Mouse (Mus musculus) mouse trophoblast stem cell (cell line): ENCODE results near the gene Susd2.

Experiments used
- in situ Hi-C, 2 experiments: fragments of 300-500 bp; cut with MseI, MboI; formaldehyde crosslinking; loops; 2 replicates in 1 of 2; 3 replicates in 1 of 2; pipeline ENCODE4 v1.15.1; 2025

Gene Susd2

DNA sequence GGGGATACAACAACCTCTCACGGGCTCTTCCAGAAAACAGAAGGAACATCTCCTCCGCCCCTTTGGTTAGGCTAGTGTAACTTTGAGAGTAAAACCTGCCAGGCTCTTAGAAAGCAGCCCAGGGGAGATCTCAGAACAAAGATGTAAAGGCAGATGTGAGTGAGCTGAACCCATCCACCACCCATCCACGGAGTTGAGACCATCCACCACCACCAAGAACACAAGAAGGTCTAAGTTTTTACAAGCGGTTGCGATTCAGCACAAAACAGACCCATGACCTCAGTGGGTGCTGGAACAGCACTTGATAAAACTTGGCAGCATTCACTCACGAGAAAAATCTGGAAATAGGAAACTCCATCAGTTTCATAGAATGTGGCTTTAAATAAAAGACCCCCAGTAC, 17.9 kb downstream of the Susd2 start:
- in situ Hi-C loops: no loop called here

DNA sequence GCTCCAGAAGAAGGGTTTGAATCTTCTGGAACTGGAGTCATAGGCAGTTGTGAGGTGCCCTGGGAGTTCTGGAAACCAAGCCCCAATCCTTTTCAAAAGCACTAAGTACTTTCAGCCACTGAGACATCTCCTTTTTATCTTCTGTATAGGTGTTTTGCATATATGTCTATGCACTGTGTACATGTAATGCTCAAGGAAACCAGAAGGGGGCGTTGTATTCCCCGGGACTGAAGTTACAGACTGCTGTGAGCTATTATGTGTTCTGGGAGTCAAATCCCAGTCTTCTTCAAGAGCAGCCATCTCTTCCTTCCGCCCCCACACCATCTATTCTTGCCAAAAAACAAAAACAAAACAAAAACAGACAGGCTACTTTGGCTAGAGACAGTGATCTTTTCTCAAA, 23.0 kb downstream of the Susd2 start:
- in situ Hi-C loops: no loop called here

DNA sequence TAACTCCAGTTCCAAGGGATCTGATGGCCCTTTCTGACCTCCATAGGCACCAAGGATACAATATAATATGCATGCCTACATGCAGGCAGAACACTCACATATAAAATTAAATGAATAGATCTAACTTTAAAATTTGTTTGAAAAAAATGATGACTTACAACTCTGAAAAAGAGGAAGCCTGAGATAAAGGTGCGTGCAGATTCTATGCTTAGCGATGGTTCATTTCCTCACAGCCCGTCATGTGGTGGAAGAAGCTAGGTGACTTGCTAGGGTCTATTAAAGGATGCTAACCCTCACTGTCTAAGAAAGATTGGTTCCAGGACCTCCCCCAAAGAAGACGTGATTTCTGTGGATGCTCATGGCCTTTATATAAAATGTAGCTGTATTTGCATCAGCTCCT, 27.8 kb downstream of the Susd2 start:
- in situ Hi-C loops: no loop called here

DNA sequence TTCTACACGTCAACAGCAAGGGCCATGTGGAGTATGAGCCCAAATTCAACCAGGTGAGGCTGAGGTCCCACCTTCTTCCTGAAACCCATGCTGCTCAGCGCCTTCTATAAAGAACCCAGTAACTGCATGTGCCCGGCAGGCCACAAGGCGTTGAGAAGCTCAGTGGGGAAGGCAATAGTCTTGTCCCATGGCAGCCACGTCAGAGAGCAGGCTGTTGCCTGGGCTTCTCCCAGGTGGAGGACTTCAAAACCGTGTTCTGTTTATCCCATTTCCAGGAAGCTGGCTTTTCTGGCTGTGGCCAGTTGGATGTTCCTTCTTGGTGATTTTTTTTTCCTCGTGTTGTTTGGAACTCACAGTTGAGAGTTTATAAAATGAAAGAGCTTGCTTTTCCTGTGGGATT, 33.3 kb downstream of the Susd2 start:
- in situ Hi-C loops: no loop called here

DNA sequence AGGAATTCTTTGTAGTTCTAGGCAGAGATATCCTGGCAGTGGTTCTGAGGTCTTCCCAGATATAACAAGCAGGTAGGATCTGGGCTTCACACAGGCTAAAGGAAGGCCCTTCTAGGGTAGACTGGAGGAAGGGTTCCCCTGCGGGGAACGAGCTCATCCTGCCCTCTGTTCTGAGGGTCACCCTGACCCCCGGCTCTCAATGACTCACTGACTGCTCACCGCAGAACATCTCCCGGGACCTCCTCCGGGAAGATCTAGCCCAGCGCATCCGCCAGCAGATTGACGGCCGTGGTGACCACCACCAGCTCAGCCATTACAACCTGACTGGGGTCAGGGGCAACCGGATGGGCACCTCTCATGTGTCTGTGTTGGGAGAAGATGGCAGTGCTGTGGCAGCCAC, 34.8 kb downstream of the Susd2 start:
- in situ Hi-C loops: no loop called here

DNA sequence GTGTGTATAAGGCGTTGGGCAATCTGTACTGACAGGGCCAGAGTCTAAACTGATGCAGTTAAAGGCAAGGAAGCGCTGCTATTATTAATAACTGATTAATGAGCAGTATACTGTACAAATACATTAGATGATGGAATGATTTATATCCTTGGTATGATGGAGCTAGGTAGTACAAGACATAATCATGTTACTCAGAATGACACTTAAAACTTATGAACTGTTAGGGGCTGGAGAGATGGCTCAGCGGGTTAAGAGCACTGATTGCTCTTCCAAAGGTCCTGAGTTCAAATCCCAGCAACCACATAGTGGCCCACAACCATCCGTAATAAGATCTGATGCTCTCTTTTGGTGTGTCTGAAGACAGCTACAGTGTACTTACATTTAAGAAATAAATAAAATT, 36.6 kb downstream of the Susd2 start:
- in situ Hi-C loops: no loop called here

DNA sequence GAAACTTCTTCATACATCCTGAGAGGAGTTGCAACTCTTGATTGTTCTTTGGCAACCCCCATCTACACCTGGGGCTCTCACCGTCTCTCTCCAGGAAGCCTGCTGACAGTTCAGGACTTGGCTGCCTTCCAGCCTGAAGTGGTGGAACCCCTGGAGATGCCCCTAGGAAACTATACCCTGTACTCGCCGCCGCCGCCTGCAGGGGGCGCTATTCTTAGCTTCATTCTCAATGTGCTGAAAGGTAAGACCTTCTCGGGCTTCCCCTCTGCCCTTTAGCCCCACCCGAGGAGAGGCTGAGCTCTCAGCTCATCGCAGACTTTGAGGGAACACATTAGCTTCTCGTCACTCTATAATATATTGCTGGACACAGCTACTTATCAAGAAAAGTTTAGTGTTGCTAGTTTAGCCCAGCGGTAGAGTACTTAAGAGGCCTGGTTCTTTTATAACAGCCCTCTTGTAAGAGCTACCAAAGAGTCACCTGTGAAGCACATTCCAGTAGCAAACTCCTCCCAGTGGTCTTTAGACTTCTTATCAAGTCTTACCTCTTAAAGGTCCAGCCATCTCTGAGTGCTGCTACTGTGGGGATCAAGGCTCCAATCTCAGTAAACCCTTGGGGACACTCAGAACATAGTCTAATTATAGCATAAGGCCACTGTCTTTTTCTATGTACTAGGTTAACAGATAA, 38.5 kb downstream of the Susd2 start:
- in situ Hi-C loops: no loop called here

DNA sequence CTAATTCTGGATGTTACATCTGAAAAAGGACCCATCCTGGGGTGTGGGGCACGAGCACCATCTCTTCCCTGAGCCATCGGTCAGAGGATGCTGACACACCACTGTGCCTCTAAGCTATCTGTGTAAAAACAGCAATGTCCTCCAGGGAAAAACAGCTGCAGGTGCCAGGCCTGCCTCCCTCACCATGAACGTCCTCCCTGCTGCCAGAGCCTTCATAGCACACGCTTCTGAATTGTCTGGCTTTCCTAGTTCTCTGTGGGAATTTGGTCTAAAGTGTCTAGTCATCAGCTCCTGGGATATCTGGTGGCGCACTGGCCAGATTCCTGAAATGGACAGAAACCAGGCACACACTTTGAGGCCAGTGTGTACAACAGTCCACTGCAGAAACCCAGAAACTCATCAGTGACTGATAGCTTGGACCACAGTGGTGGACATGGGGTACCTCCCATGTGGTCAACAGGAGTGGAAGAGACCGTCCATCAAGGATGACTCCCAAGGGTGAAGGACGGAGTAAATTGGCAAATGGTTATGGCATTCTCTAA, 43.5 kb downstream of the Susd2 start:
- in situ Hi-C loops: no loop called here

DNA sequence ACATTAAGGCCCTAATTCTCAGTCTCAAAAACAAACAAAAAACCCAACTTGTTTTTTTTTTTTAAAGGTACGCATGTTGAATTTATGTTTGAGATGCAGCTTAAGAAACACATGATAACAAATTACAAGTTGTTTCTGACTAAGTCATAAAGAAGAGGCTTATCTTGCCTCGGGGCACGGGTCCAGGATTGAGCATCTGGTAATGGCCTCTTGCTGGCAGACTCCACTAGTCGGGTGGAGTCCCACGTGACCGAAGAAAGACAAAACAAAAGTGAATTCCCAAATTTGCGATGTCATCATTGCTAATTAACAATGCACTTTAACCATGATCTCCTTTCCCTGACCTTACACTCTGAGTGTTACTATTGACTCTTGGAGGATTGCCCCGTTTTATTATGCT, 47.8 kb downstream of the Susd2 start:
- in situ Hi-C loops: no loop called here

DNA sequence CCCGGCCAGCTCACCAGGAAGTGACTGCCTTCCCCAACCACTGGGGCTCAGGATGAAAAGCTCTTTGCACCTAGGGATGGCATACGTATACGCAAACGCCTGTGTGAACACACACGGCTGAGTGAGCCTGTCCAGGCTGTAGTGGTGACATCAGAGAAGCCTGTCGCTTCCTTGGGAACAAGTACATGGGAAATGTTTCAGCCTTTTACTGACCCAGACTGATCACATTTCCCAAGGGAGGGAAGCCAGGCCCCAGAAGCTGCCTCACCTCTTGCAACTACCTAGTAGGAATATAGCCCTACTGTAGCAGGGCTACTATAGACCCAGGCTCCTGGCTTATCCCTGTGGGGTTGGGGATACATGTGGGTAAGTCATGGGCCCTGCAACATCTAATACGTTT, 51.2 kb downstream of the Susd2 start:
- in situ Hi-C loops: no loop called here

DNA sequence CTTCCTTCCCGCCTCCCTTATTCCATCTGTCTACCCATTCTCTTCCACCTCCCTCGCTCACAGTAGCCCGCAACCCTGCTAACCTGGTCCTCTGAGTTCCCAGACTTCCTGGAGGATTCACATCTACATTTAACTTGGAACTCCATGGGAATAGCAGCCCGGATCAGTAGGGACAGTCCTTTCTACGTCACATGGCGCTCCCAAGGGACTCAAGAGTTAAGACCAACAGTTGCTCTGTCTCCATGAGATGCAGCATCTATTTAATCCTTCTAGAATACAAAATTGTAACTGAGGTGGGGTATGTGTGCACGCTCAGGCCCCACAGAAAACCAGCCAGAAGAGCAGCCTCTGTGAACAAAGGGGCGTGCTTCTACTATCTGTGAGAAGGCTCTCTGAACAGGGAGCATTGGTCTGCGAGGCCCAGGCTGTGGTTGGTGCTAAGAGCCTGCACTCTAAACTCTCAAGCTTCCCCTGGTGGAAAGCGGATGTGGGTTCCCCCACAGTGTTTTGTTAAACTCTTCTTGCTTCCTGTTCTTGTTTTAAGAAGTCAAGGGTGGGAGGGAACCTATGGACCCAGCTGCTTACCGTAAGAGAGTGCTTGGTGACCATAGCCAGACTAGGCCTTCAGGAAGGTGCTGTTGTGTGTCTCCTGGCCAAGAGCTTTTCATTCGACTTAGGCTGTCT, 52.5 kb downstream of the Susd2 start:
- in situ Hi-C loops: no loop called here

DNA sequence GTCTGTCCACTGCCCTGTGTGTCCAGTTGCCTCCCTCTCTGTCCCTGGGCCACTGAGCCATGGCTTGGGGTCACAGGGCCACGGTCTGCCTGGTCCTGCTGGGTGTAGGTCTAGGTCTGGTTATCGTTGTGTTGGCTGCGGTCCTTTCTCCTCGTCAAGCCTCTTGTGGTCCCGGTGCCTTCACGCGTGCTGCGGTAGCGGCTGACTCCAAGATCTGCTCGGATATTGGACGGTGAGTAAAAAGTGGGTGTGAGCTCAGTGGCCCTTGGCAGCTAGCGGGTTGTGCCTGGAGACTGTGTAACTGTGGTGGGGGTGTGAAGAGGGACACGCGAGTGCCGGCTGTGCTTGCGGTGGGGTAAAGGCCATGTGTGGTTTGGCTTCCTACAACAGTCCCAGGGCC, 54.2 kb downstream of the Susd2 start:
- in situ Hi-C loops: no loop called here

DNA sequence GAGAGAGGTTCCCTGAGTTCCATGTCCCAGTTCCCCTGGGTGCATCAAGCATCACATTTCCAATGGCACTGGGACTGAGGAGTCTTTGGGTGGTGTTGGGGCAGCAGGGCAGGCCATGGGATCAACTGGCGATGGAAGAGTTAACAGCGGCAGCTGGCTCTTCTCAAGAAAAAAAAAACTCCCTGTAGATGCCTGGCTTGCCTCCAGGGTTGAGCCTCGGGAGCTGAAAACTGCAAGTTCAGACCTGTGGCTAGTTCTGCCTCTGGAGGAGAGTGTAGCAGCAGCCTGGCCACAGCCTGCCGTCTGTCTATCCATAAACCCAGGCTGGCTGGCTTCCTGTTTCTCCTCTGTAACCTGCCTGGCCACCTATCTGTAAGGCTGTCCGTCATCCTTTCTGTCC, 54.7 kb downstream of the Susd2 start, which contains the start of gene Ggt5:
TSS of gene Ggt5 (plus strand) at position 212 of the 400 bp plus-strand sequence.
- in situ Hi-C loops: no loop called here

DNA sequence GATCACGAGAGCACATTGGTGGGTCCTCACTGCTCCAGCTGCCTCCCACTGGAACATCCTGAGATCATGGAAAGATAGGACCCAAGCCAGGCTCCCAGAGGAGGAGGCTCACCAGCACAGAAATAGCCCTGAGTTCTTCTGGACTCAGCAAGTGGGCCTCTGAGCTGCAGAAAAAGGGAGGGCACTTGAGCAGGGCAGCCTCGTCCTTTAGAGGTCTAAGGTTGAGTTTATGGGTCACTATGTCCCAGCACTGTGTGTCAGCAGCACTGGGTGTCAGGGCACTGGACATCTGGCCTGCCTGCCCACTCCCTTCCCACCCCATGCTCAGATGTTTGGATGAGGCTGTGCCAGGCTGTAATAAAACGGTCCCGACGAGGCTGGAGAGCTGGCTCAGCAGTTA, 55.5 kb downstream of the Susd2 start:
- in situ Hi-C loops: no loop called here

DNA sequence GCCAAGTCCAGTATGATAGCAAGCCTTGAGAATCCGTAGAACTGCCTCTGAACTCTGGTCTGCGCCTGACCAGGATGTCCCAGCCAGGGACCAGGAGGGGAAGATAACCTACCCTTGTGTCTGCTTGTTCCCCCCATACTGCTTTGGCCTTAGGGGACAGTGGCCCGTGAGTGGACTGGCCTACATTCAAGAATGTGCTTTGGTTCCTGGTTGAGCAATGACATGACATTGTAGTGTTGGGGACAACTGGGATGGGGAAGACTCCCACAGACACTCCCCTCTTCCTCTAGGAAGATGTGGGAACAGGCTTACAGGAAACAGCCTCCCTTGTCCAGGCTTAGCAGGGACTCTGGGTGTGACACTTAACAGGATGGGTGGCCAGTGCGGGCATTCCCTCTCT, 56.0 kb downstream of the Susd2 start:
- in situ Hi-C loops: no loop called here
